Mouse (Mus musculus) heart, adult 2 months (tissue): ENCODE measurements around the gene Epha5. TPM values are rescaled to one million over a fixed set of nuclear protein-coding genes. Genes with fewer than 3 reads are reported as not detected.

Experiments
- DNase-seq, 2 experiments: peaks; one replicate each; pipeline ENCODE4 v3.0.0; 2021
- H3K27ac ChIP-seq: fragments of 200-600 bp; 2 replicates; pipeline ENCODE4 v1.8.1; 2022
- H3K27me3 ChIP-seq: fragments of 200-500 bp; 2 replicates; pipeline ENCODE4 v1.6.1; 2012; ENCODE audit warnings: mild to moderate bottlenecking, low read length, inconsistent platforms, mixed read lengths; ENCODE audit not compliant: control insufficient read depth, insufficient read depth
- H3K36me3 ChIP-seq: fragments of 200-500 bp; 2 replicates; pipeline ENCODE4 v1.6.1; 2012; ENCODE audit warnings: low read length, inconsistent platforms; ENCODE audit not compliant: control insufficient read depth, insufficient read depth
- H3K4me1 ChIP-seq: fragments of 200-500 bp; 2 replicates; pipeline ENCODE4 v1.6.1; 2011; ENCODE audit warnings: low read length; ENCODE audit not compliant: control insufficient read depth, insufficient read depth
- H3K4me3 ChIP-seq: fragments of 200-600 bp; 2 replicates; pipeline ENCODE4 v1.8.1; 2022
- H3K79me2 ChIP-seq: fragments of 200-500 bp; replicated peaks from 2 replicates; pipeline ENCODE4 v1.6.1; 2012; ENCODE audit warnings: mild to moderate bottlenecking, inconsistent platforms, low read length, moderate library complexity, mixed read lengths; ENCODE audit not compliant: control insufficient read depth, insufficient read depth
- H3K9ac ChIP-seq: fragments of 200-500 bp; 2 replicates; pipeline ENCODE4 v1.6.1; 2012; ENCODE audit warnings: low read depth, mild to moderate bottlenecking, control low read depth, inconsistent platforms, low read length, mixed read lengths
- CTCF ChIP-seq: fragments of 200-600 bp; IDR thresholded peaks from 2 replicates; pipeline ENCODE4 v1.8.1; 2022; ENCODE audit warnings: antibody characterized with exemption, mild to moderate bottlenecking, moderate library complexity
- EP300 ChIP-seq: fragments of 200-500 bp; IDR thresholded peaks from 2 replicates; pipeline ENCODE4 v1.6.1; 2011; ENCODE audit warnings: low read depth, low read length, control low read depth; ENCODE audit not compliant: insufficient read depth
- POLR2A ChIP-seq: fragments of 200-500 bp; IDR thresholded peaks from 2 replicates; pipeline ENCODE4 v1.6.1; 2011; ENCODE audit warnings: mild to moderate bottlenecking, low read depth, low read length, control low read depth; ENCODE audit not compliant: insufficient read depth
- WGBS: fragments of 180-500 bp; shearing (Covaris S2); methylation state at CpG from one replicate; pipeline ENCODE4 v1.1.7; 2018; 5-methylcytosine and 5-hydroxymethylcytosine counted together
- intact Hi-C: fragments of 180-260 bp; cut with DNase I; formaldehyde crosslinking; loops from one replicate; pipeline ENCODE4 v1.15.1; 2025
- polyA plus RNA-seq: library from polyadenylated mRNA; depleted of rRNA; stranded (reverse); fragments of >200 nt; gene quantifications from 2 replicates; pipeline ENCODE4 v1.2.3, GENCODE M21; 2012
- total RNA-seq, 2 experiments: library from RNA; stranded (reverse); gene quantifications; 2 replicates each; pipeline ENCODE4 v1.2.3; 2021

Epha5 gene
- total and polyA plus RNA-seq, 3 experiments: 0.04 to 0.07 TPM; not detected in 1

DNA sequence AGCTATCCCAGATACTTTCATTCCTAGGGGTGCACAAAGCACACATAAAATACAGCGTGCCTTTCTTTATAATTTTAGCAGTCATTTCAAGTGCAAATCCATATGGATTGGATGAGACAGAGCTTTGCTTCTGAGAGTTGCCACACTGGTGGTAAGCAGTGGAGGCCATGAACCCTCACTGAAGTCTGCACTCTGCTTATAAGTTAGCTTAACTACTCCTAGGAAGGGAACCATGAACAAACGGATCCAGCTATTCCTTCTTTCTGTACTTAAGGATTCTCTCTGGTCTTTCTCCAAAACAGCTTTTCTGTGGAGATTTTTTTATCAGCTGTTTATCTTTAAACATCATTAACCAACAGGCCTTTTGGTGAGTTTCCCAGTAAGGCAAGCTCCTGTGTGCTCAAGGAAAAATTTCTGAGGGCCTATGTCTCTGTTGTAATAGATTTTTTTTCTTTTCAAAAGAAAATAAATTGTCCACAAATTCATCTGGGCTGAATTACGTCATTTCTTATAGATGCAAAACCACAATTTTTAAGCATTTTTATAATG lies 127.7 kb downstream of the Epha5 start:
- Histone ChIP-seq H3K27me3 (no peaks in the 10 kb centered on the region), H3K36me3 (no peaks in the 10 kb centered on the region), H3K4me3 (no peak overlapping the region), H3K27ac (no peak overlapping the region), H3K9ac (no peak overlapping the region), H3K79me2 (no peaks in the 10 kb centered on the region), H3K4me1 (no peaks in the 10 kb centered on the region)
- no peak for DNase-seq
- intact Hi-C loops: no loop called here
- TF ChIP-seq EP300 (no peak), CTCF (no peak), POLR2A (no peak)
- WGBS: 65% methylated on average over 3 of the region's 3 CpGs

DNA sequence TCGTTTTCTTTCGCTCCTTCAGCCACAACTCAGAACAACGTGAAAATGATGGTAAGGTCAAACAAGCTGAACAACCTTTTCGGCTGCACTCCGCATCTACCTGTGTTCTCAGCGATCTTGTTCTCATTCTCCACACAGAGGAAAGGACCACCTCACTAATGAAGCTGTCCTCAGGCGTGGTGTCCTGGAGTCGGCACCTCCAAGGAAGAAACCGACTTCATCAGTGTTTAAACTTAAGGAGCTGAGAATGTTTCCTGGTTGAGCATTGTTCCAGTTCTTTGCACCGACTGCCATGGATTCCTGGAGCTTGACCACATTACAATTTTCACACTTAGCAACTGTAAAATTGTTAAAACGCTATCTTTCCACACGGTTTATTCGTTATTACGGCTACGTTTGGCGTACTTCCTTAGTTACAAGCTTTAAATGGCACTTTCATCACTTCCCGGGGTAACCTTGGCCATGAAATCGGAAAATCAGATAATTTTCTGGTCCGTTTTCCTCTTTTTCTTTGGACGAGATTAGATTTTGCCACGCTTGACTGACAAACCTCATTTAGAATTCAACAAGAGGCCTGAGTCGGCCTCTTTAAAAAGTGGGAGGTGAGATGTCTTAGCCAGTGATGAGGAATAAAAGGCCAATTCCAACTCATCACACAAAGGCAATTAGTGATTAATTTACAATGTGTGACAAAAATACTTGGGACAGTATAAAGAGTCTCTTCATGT lies 135.7 kb downstream of the Epha5 start:
- Histone ChIP-seq H3K36me3 (no peaks in the 10 kb centered on the region), H3K9ac (no peak overlapping the region), H3K27ac (no peak overlapping the region), H3K79me2 (no peaks in the 10 kb centered on the region), H3K4me1 (no peaks in the 10 kb centered on the region), H3K27me3 (no peaks in the 10 kb centered on the region), H3K4me3 (no peak overlapping the region)
- no peak for TF ChIP-seq EP300
- TF ChIP-seq CTCF: no peak
- TF ChIP-seq POLR2A: no peak
- WGBS: 75% methylated on average over 22 of the region's 22 CpGs
- DNase-seq: no peak
- intact Hi-C loops: no loop called here

DNA sequence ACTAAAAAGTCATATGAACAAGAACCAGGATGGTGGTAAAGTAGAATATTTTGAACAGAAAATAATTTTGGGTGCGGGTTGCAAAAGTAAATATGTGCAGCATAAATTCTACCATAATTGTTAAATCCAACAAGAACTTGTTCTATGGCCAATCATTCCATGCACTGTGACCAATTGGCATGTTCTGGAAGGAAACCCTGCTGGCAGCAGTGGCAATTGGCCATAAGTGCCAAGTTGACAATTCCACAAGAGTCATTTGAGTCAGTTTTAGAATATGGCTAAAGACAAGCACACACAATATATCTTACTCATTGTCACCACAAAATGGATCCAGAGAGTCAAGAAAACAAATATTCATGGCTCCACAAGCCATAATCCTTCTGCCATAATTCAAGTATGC lies 140.2 kb downstream of the Epha5 start:
- intact Hi-C loops: no loop called here
- TF ChIP-seq CTCF: no peak
- TF ChIP-seq POLR2A: no peak
- no peak for TF ChIP-seq EP300
- no peaks in the 10 kb centered on the region for H3K4me1 ChIP-seq
- H3K27me3 ChIP-seq: no peaks in the 10 kb centered on the region
- no peaks in the 10 kb centered on the region for H3K36me3 ChIP-seq
- H3K27ac ChIP-seq: no peak overlapping the region
- 83% methylated on average over 1 of the region's 1 CpGs for WGBS
- H3K4me3 ChIP-seq: no peak overlapping the region
- H3K9ac ChIP-seq: no peak overlapping the region
- H3K79me2 ChIP-seq: no peaks in the 10 kb centered on the region
- no peak for DNase-seq

DNA sequence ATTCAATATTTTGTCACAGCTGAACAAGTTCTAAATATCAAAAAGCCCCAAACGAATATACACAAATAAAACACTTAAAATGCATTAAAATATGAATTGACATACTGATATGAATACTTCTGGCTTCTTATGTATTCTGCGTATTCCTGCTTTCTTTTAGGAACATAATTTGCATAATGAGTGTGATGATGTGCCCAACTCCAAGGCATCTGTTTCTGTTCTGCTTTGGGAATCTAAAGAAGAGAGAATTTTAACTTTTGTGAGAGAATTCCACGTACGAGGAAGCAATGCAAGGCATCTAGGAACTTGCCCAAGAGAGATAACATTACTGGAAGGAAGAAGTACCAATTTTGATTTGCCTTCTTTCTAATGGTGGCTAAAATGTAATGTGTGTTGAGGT lies 151.8 kb downstream of the Epha5 start:
- intact Hi-C loops: no loop called here
- H3K27ac ChIP-seq: no peak overlapping the region
- H3K4me3 ChIP-seq: no peak overlapping the region
- H3K4me1 ChIP-seq: no peaks in the 10 kb centered on the region
- H3K36me3 ChIP-seq: no peaks in the 10 kb centered on the region
- H3K79me2 ChIP-seq: no peaks in the 10 kb centered on the region
- TF ChIP-seq EP300 (no peak), CTCF (no peak), POLR2A (no peak)
- no peaks in the 10 kb centered on the region for H3K27me3 ChIP-seq
- no peak for DNase-seq
- WGBS: 57% methylated on average over 4 of the region's 4 CpGs
- H3K9ac ChIP-seq: no peak overlapping the region

DNA sequence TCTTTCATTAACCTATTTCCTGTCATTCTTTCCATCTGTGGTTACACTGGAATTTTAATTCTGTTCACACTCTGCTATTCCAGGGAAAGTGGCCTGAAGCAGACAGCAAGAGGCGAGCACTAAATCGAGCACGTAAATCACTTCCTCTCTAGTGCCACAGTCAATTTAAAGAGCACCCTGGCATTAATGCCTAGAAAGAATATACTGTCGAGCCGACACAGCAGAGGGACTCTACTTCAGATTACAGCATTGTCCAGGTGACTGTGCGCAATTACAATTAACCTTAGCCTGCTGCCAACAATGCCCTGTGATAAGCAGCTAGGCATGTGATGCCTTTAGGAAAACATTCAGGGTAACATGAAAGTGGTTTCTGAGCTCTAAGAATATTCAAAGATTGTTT lies 153.2 kb downstream of the Epha5 start:
- Histone ChIP-seq H3K79me2 (no peaks in the 10 kb centered on the region), H3K27ac (no peak overlapping the region), H3K9ac (no peak overlapping the region), H3K4me3 (no peak overlapping the region), H3K27me3 (no peaks in the 10 kb centered on the region), H3K4me1 (no peaks in the 10 kb centered on the region), H3K36me3 (no peaks in the 10 kb centered on the region)
- 34% methylated on average over 6 of the region's 6 CpGs for WGBS
- DNase-seq: no peak
- no peak for TF ChIP-seq POLR2A
- TF ChIP-seq CTCF: no peak
- no peak for TF ChIP-seq EP300
- intact Hi-C loops: no loop called here

DNA sequence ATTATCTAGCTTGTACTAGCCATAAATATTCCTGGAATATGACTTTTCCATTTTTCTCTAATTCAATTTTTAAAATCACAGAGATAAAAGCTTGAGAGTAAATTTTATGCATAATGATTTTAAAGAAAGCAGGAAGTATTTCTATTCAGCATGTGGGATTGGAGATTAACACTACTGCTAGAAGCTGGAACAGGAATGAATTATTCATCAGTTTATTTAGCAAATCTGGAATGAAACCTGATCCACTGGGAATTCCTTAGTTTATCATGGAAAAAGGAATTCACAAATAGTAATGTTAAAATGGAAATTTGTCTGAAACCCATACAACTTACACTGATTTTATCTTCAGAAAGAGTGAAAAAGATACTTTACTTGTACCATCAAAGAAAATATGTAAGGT lies 187.2 kb downstream of the Epha5 start:
- Histone ChIP-seq H3K4me1 (no peaks in the 10 kb centered on the region), H3K27ac (no peak overlapping the region), H3K36me3 (no peaks in the 10 kb centered on the region), H3K79me2 (no peaks in the 10 kb centered on the region), H3K4me3 (no peak overlapping the region), H3K9ac (no peak overlapping the region), H3K27me3 (no peaks in the 10 kb centered on the region)
- no peak for DNase-seq
- TF ChIP-seq CTCF: no peak
- no peak for TF ChIP-seq EP300
- no peak for TF ChIP-seq POLR2A
- intact Hi-C loops: no loop called here
